In genomic region chr6:48197696-48198378, GRCm38 (mm10) we compare ENCODE assay signal across 27 mouse cellular contexts.
DNase-seq lines count a peak whose midpoint lies in the region; ATAC-seq and TF ChIP-seq lines count a peak whose summit lies in the region.
"Had no signal": no experiment of that assay in that cellular context is flagged by ENCODE, and none has a peak within 500 bp of the region (broad histone marks: within the 10 kb centered on the region; RNA-seq: fewer than 3 reads in every experiment).

No protein-coding gene starts in this region.

- DNase-seq in embryo, embryonic 10.5 days (ENCODE audit: low spot score), result peak; percentile 3
- no peak for DNase-seq in embryo, embryonic 10 days (ENCODE audit: low spot score)
- DNase-seq in hindbrain, postnatal 0 days (ENCODE audit: low spot score), result no peak
- no peak for DNase-seq in neural tube, embryonic 10.5 days (ENCODE audit: extremely low spot score, low spot score)
- no peak for DNase-seq in adipocyte (ENCODE audit: low spot score)
- DNase-seq: adrenal gland, postnatal 10 days; cerebellum, adult 11 months; cerebellum, adult 2 months; cerebellum, adult 9-11 months; cerebellum, postnatal 25 days; gastrocnemius, postnatal 10 days; gastrocnemius, postnatal 36 days; heart, adult 11 months; heart, postnatal 10 days; heart, postnatal 36 days had no signal

- H3K27ac ChIP-seq in hindbrain, embryonic 12.5 days, result no peak overlapping the region
- no peak overlapping the region for H3K27ac ChIP-seq in hindbrain, postnatal 0 days
- no peak overlapping the region; the same call in 1 of the 2 replicates for H3K27ac ChIP-seq in neural tube, embryonic 12.5 days
- peak overlapping the region; percentile 3; the same call in 1 of the 2 replicates for H3K27ac ChIP-seq in olfactory bulb, adult 2 months (ENCODE audit: insufficient read depth, low read depth, low read length)
- H3K27ac ChIP-seq: forebrain, embryonic 10.5 days; forebrain, embryonic 13.5 days; heart, embryonic 15.5 days; hindbrain, embryonic 15.5 days had no signal

- H3K9ac ChIP-seq in hindbrain, embryonic 12.5 days, result no peak overlapping the region
- H3K9ac ChIP-seq in hindbrain, postnatal 0 days (replicated peaks; ENCODE audit: low read length), result no peak overlapping the region
- H3K9ac ChIP-seq in neural tube, embryonic 12.5 days, result no peak overlapping the region
- H3K9ac ChIP-seq: forebrain, embryonic 13.5 days; heart, embryonic 12.5 days; heart, embryonic 15.5 days; hindbrain, embryonic 15.5 days had no signal

- TF ChIP-seq CTCF in hindbrain, postnatal 0 days (IDR thresholded peaks at IDR 0.05; ENCODE audit: low read depth), result no peak
- TF ChIP-seq CTCF in olfactory bulb, adult 2 months (IDR thresholded peaks at IDR 0.05; ENCODE audit: insufficient read depth, low read depth, low read length), result no peak

- no peak for TF ChIP-seq POLR2A in olfactory bulb, adult 2 months (IDR thresholded peaks at IDR 0.05; ENCODE audit: insufficient read depth, low read depth, low read length)

- H3K4me1 ChIP-seq in hindbrain, embryonic 12.5 days, result peaks cover 7% of the 10 kb centered on the region
- no peaks in the 10 kb centered on the region for H3K4me1 ChIP-seq in hindbrain, postnatal 0 days (ENCODE audit: insufficient read depth, low read length)
- H3K4me1 ChIP-seq in neural tube, embryonic 12.5 days, result peaks cover 6% of the 10 kb centered on the region; the same call in 1 of the 2 replicates
- H3K4me1 ChIP-seq in olfactory bulb, adult 2 months (ENCODE audit: control insufficient read depth, insufficient read depth, low read length), result peaks cover 6% of the 10 kb centered on the region; the same call in 1 of the 2 replicates
- H3K4me1 ChIP-seq: forebrain, embryonic 13.5 days; heart, embryonic 12.5 days; heart, embryonic 15.5 days; hindbrain, embryonic 15.5 days had no signal

- WGBS in hindbrain, embryonic 12.5 days, result 56% methylated on average over 4 of the region's 4 CpGs
- WGBS in hindbrain, postnatal 0 days, result 46% methylated on average over 4 of the region's 4 CpGs
- WGBS in neural tube, embryonic 12.5 days, result 37% methylated on average over 4 of the region's 4 CpGs
- WGBS in olfactory bulb, adult 2 months, result 67% methylated on average over 4 of the region's 4 CpGs

- H3K36me3 ChIP-seq in hindbrain, embryonic 12.5 days, result no peaks in the 10 kb centered on the region
- no peaks in the 10 kb centered on the region for H3K36me3 ChIP-seq in hindbrain, postnatal 0 days (ENCODE audit: insufficient read depth, low read length)
- H3K36me3 ChIP-seq in neural tube, embryonic 12.5 days, result no peaks in the 10 kb centered on the region
- H3K36me3 ChIP-seq: forebrain, embryonic 10.5 days; heart, embryonic 12.5 days; heart, embryonic 15.5 days; hindbrain, embryonic 15.5 days had no signal

- H3K4me2 ChIP-seq in hindbrain, embryonic 12.5 days (replicated peaks), result no peak overlapping the region
- H3K4me2 ChIP-seq in hindbrain, postnatal 0 days (ENCODE audit: low read depth, low read length), result no peak overlapping the region
- no peak overlapping the region for H3K4me2 ChIP-seq in neural tube, embryonic 12.5 days (replicated peaks)
- H3K4me2 ChIP-seq: forebrain, embryonic 13.5 days; heart, embryonic 12.5 days; heart, embryonic 15.5 days; hindbrain, embryonic 15.5 days had no signal

- H3K9me3 ChIP-seq in hindbrain, embryonic 12.5 days (replicated peaks), result no peaks in the 10 kb centered on the region
- H3K9me3 ChIP-seq in hindbrain, postnatal 0 days (ENCODE audit: low read length), result no peaks in the 10 kb centered on the region
- no peaks in the 10 kb centered on the region for H3K9me3 ChIP-seq in neural tube, embryonic 12.5 days
- H3K9me3 ChIP-seq: forebrain, embryonic 10.5 days; forebrain, embryonic 13.5 days; heart, embryonic 12.5 days; heart, embryonic 15.5 days; hindbrain, embryonic 15.5 days had no signal

- ATAC-seq in hindbrain, embryonic 12.5 days (ENCODE audit: low FRiP score), result peak; percentile 78
- no peak for ATAC-seq in hindbrain, postnatal 0 days
- ATAC-seq in neural tube, embryonic 12.5 days (ENCODE audit: low FRiP score, low read depth), result peak; percentile 90
- ATAC-seq: activated CD4-positive, CD25-positive, alpha-beta regulatory T cell, adult 4 months; forebrain, embryonic 13.5 days; forebrain, embryonic 16.5 days; inflammation-experienced regulatory T-cells, adult 6 months; intestine, embryonic 16.5 days had no signal

- H3K4me3 ChIP-seq in hindbrain, embryonic 12.5 days, result no peak overlapping the region
- no peak overlapping the region for H3K4me3 ChIP-seq in hindbrain, postnatal 0 days (ENCODE audit: low read length)
- H3K4me3 ChIP-seq in neural tube, embryonic 12.5 days, result no peak overlapping the region
- no peak overlapping the region for H3K4me3 ChIP-seq in olfactory bulb, adult 2 months (ENCODE audit: insufficient read depth, low read depth, low read length)
- H3K4me3 ChIP-seq: forebrain, embryonic 10.5 days; forebrain, embryonic 13.5 days; heart, embryonic 12.5 days; heart, embryonic 15.5 days; hindbrain, embryonic 15.5 days had no signal

- no peaks in the 10 kb centered on the region for H3K27me3 ChIP-seq in hindbrain, embryonic 12.5 days
- no peaks in the 10 kb centered on the region for H3K27me3 ChIP-seq in hindbrain, postnatal 0 days (ENCODE audit: insufficient read depth, low read length)
- H3K27me3 ChIP-seq in neural tube, embryonic 12.5 days (replicated peaks), result no peaks in the 10 kb centered on the region
- H3K27me3 ChIP-seq: forebrain, embryonic 13.5 days; heart, embryonic 12.5 days; heart, embryonic 15.5 days; hindbrain, embryonic 15.5 days had no signal
